ENCODE assay signal across 12 mouse cellular contexts in the genomic region with DNA sequence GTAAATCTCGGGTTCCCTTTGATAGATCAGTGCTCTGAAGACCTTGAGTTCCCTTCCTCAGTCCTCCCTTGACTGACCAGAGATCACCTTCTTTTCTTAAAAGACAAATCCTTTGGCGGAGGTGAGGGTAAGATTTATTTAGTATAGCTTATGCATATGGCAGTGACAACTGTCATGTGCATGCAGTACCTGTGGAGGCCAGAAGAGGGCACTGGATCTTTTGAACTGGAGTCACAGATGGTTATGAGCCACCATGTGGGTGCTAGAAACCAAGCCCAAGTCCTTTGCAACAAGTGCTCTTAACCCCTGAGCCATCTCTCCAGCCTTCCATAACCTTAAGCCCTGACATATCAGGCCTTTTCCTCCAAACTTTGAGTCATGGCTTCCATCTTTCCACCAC.
DNase-seq lines count a peak whose midpoint lies in the region; ATAC-seq and TF ChIP-seq lines count a peak whose summit lies in the region.
"Had no signal": no experiment of that assay in that cellular context is flagged by ENCODE, and none has a peak within 500 bp of the region (broad histone marks: within the 10 kb centered on the region; RNA-seq: fewer than 3 reads in every experiment).

No protein-coding gene starts in this region.

- H3K9ac ChIP-seq in hindbrain, postnatal 0 days (replicated peaks; ENCODE audit: low read length): no peak overlapping the region
- no peak overlapping the region for H3K9ac ChIP-seq in lung, postnatal 0 days (replicated peaks; ENCODE audit: low read depth)
- H3K9ac ChIP-seq: embryonic facial prominence, embryonic 12.5 days; hindbrain, embryonic 15.5 days; liver, embryonic 13.5 days had no signal

- peaks cover 11% of the 10 kb centered on the region for H3K4me1 ChIP-seq in hindbrain, postnatal 0 days (ENCODE audit: insufficient read depth, low read length)
- peaks cover 50% of the 10 kb centered on the region for H3K4me1 ChIP-seq in hindbrain, embryonic 10.5 days (replicated peaks)
- H3K4me1 ChIP-seq in lung, postnatal 0 days (ENCODE audit: insufficient read depth, low read depth, low read length): no peaks in the 10 kb centered on the region
- H3K4me1 ChIP-seq in testis, adult 2 months (ENCODE audit: control insufficient read depth, insufficient read depth, low read length): peaks cover 11% of the 10 kb centered on the region

- H3K27ac ChIP-seq in hindbrain, postnatal 0 days: no peak overlapping the region
- no peak overlapping the region for H3K27ac ChIP-seq in hindbrain, embryonic 10.5 days
- no peak overlapping the region for H3K27ac ChIP-seq in lung, postnatal 0 days (ENCODE audit: low read length)
- H3K27ac ChIP-seq in testis, adult 2 months (ENCODE audit: control insufficient read depth, insufficient read depth, low read depth, low read length): no peak overlapping the region
- H3K27ac ChIP-seq: embryonic facial prominence, embryonic 12.5 days; hindbrain, embryonic 15.5 days; liver, embryonic 13.5 days; midbrain, embryonic 10.5 days had no signal

- H3K4me2 ChIP-seq in hindbrain, postnatal 0 days (ENCODE audit: low read depth, low read length): no peak overlapping the region
- no peak overlapping the region for H3K4me2 ChIP-seq in lung, postnatal 0 days (replicated peaks; ENCODE audit: low read depth, low read length)
- H3K4me2 ChIP-seq: embryonic facial prominence, embryonic 12.5 days; hindbrain, embryonic 15.5 days; liver, embryonic 13.5 days had no signal

- H3K27me3 ChIP-seq in hindbrain, postnatal 0 days (ENCODE audit: insufficient read depth, low read length): no peaks in the 10 kb centered on the region
- peaks cover 53% of the 10 kb centered on the region for H3K27me3 ChIP-seq in hindbrain, embryonic 10.5 days (ENCODE audit: insufficient read depth, poor library complexity, severe bottlenecking)
- no peaks in the 10 kb centered on the region for H3K27me3 ChIP-seq in lung, postnatal 0 days (replicated peaks; ENCODE audit: insufficient read depth, low read length)
- no peaks in the 10 kb centered on the region for H3K27me3 ChIP-seq in testis, adult 2 months (ENCODE audit: control insufficient read depth, insufficient read depth, low read length)
- H3K27me3 ChIP-seq: liver, embryonic 13.5 days had no signal

- no peaks in the 10 kb centered on the region for H3K9me3 ChIP-seq in hindbrain, postnatal 0 days (ENCODE audit: low read length)
- peaks cover 15% of the 10 kb centered on the region for H3K9me3 ChIP-seq in hindbrain, embryonic 10.5 days
- H3K9me3 ChIP-seq in lung, postnatal 0 days (ENCODE audit: low read length): no peaks in the 10 kb centered on the region
- H3K9me3 ChIP-seq: hindbrain, embryonic 15.5 days had no signal

- peak; percentile 48 for TF ChIP-seq CTCF in hindbrain, postnatal 0 days (IDR thresholded peaks at IDR 0.05; ENCODE audit: low read depth)
- TF ChIP-seq CTCF in lung, postnatal 0 days (IDR thresholded peaks at IDR 0.05): peak; percentile 40; the same call in 1 of the 2 replicates
- peak; percentile 31; the same call in 1 of the 2 replicates for TF ChIP-seq CTCF in testis, adult 2 months (IDR thresholded peaks at IDR 0.05; ENCODE audit: control insufficient read depth, insufficient read depth, insufficient replicate concordance, low read depth, low read length)

- TF ChIP-seq EP300 in lung, postnatal 0 days (IDR thresholded peaks at IDR 0.05): no peak

- H3K4me3 ChIP-seq in hindbrain, postnatal 0 days (ENCODE audit: low read length): no peak overlapping the region
- H3K4me3 ChIP-seq in hindbrain, embryonic 10.5 days: no peak overlapping the region
- H3K4me3 ChIP-seq in lung, postnatal 0 days (ENCODE audit: low read depth, low read length): no peak overlapping the region
- no peak overlapping the region; the same call in 1 of the 2 replicates for H3K4me3 ChIP-seq in testis, adult 2 months (ENCODE audit: control insufficient read depth, low read depth, low read length)
- H3K4me3 ChIP-seq: embryonic facial prominence, embryonic 12.5 days; hindbrain, embryonic 15.5 days; liver, embryonic 13.5 days; midbrain, embryonic 10.5 days had no signal

- H3K36me3 ChIP-seq in hindbrain, postnatal 0 days (ENCODE audit: insufficient read depth, low read length): no peaks in the 10 kb centered on the region
- H3K36me3 ChIP-seq in hindbrain, embryonic 10.5 days: 0 out of 2 replicates have a peak, but pooled peaks cover 3% of the 10 kb centered on the region
- no peaks in the 10 kb centered on the region for H3K36me3 ChIP-seq in lung, postnatal 0 days (ENCODE audit: insufficient read depth, low read length)
- no peaks in the 10 kb centered on the region for H3K36me3 ChIP-seq in testis, adult 2 months (ENCODE audit: control insufficient read depth, insufficient read depth, low read length)
- H3K36me3 ChIP-seq: embryonic facial prominence, embryonic 12.5 days; hindbrain, embryonic 15.5 days; liver, embryonic 13.5 days; midbrain, embryonic 10.5 days had no signal

- 73% methylated on average over 2 of the region's 2 CpGs for WGBS in hindbrain, postnatal 0 days
- 86% methylated on average over 2 of the region's 2 CpGs for WGBS in hindbrain, embryonic 10.5 days
- 78% methylated on average over 2 of the region's 2 CpGs for WGBS in lung, postnatal 0 days

- ATAC-seq in hindbrain, postnatal 0 days: no peak
- ATAC-seq in lung, postnatal 0 days: no peak

- DNase-seq in cerebellum, postnatal 10 days: peak; percentile 47 to 62
- DNase-seq in cerebellum, adult 8-10 months: no peak
- no peak for DNase-seq in hindbrain, postnatal 0 days (ENCODE audit: low spot score)
- DNase-seq in hindbrain, embryonic 10.5 days (ENCODE audit: low spot score): no peak
- no peak for DNase-seq in lung, postnatal 0 days (ENCODE audit: low spot score)
- no peak for DNase-seq in lung, postnatal 25 days (ENCODE audit: low spot score)
- DNase-seq in frontal cortex, postnatal 14 days (ENCODE audit: low spot score in 2 of 2): no peak
- DNase-seq: liver, embryonic 13.5 days had no signal

- TF ChIP-seq POLR2A in testis, adult 2 months (IDR thresholded peaks at IDR 0.05; ENCODE audit: control insufficient read depth, low read depth, low read length): no peak

Comparison
In these comparisons a context has a peak if more than half of its experiments do, and no peak if none do; other contexts are left out.
1. DNase-seq: peak in cerebellum, postnatal 10 days (2 of 2); none in cerebellum, adult 8-10 months (single experiment), hindbrain, postnatal 0 days (single experiment), hindbrain, embryonic 10.5 days (single experiment), lung, postnatal 0 days (single experiment), lung, postnatal 25 days (single experiment) and frontal cortex, postnatal 14 days (0 of 2).
2. Peak in every context shown above with its lines, with median percentiles within 50 percentile points of each other: CTCF ChIP-seq.